Mouse (Mus musculus) stomach, embryonic 15.5 days (tissue): ENCODE measurements at regions not wholly inside any gene's neighbourhood (a gene's known extent, or its start where the extent isn't known, plus 50 kb on each side); places are given as distances from the start of the nearest gene placed in this dataset.

Source experiments
- ATAC-seq: fragments of 200-750 bp; cut with Nextera tagmentation; 2 replicates; pipeline ENCODE4 v1.8.0; 2017; ENCODE audit warnings: low read depth, moderate number of reproducible peaks, moderate TSS enrichment; ENCODE audit not compliant: insufficient read depth, low FRiP score
- H3K27ac ChIP-seq: fragments of 300-500 bp; sonication (generic); 2 replicates; pipeline ENCODE4 v1.5.1; 2015; ENCODE audit warnings: mild to moderate bottlenecking, inconsistent platforms
- H3K27me3 ChIP-seq: fragments of 300-500 bp; sonication (generic); replicated peaks from 2 replicates; pipeline ENCODE4 v1.6.1; 2015; ENCODE audit warnings: inconsistent platforms
- H3K36me3 ChIP-seq: fragments of 300-500 bp; sonication (generic); 2 replicates; pipeline ENCODE4 v1.6.1; 2015; ENCODE audit warnings: inconsistent platforms
- H3K4me1 ChIP-seq: fragments of 300-500 bp; sonication (generic); 2 replicates; pipeline ENCODE4 v1.6.1; 2015; ENCODE audit warnings: inconsistent platforms
- H3K4me2 ChIP-seq: fragments of 300-500 bp; sonication (generic); 2 replicates; pipeline ENCODE4 v1.6.1; 2015; ENCODE audit warnings: mild to moderate bottlenecking, inconsistent platforms
- H3K4me3 ChIP-seq: fragments of 300-500 bp; sonication (generic); replicated peaks from 2 replicates; pipeline ENCODE4 v1.5.1; 2015; ENCODE audit warnings: inconsistent platforms
- H3K9ac ChIP-seq: fragments of 300-500 bp; sonication (generic); 2 replicates; pipeline ENCODE4 v1.6.1; 2015; ENCODE audit warnings: inconsistent platforms
- H3K9me3 ChIP-seq: fragments of 300-500 bp; sonication (generic); 2 replicates; pipeline ENCODE4 v1.6.1; 2016; ENCODE audit warnings: inconsistent platforms
- WGBS: fragments of 180-500 bp; shearing (Covaris S2); methylation state at CpG from one replicate; pipeline ENCODE4 v1.1.7; 2015; 5-methylcytosine and 5-hydroxymethylcytosine counted together

DNA sequence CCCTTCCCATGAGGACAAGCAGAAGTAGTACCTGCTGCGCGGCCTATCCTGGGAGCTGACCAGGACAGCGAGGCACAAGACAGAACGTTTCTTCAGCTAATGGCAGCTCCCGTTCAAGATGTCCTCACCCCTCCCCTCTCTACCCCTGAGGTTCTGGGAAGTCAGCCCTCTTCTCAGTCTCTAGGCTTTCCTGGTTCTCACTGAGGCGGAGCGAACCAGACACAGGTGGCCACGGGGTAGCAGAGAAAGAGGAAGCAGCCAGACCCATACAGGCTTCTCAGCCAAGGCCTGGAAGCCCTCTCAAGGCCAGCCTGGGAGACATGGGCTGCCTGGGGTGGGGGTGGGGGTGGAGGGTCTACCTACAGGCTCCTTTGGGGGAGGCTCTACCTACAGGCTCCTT is 78.5 kb upstream of the Sertad2 start:
- no peaks in the 10 kb centered on the region for H3K36me3 ChIP-seq
- no peak for ATAC-seq
- H3K4me1 ChIP-seq, result peaks cover 9% of the 10 kb centered on the region; the same call in 1 of the 2 replicates
- H3K9ac ChIP-seq, result no peak overlapping the region
- no peak overlapping the region for H3K4me2 ChIP-seq
- H3K27ac ChIP-seq, result no peak overlapping the region
- H3K4me3 ChIP-seq, result no peak overlapping the region
- 76% methylated on average over 8 of the region's 8 CpGs for WGBS
- no peaks in the 10 kb centered on the region for H3K9me3 ChIP-seq
- no peaks in the 10 kb centered on the region for H3K27me3 ChIP-seq

DNA sequence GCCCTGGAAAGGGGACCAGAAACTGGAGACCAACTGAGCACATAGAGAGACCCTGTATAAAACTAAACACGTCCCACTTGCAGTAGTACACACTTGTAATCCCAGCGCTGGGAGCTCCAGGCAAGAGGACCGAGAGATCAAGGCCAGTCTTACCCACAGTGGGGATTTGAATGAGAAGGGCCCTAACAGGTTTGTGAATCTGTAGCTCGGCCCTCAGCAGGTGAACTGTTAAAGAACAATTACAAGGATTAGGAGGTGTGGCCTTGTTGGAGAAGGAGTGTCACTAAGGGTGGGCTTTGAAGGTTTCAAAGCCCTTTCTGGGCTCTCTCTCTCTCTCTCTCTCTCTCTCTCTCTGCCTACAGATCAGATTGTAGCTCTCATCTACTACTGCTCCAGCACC is 76.5 kb upstream of the Sertad2 start:
- H3K9ac ChIP-seq, result no peak overlapping the region
- no peaks in the 10 kb centered on the region for H3K4me1 ChIP-seq
- H3K4me3 ChIP-seq, result no peak overlapping the region
- WGBS, result 49% methylated on average over 4 of the region's 4 CpGs
- H3K4me2 ChIP-seq, result no peak overlapping the region
- H3K9me3 ChIP-seq, result no peaks in the 10 kb centered on the region
- ATAC-seq, result no peak
- no peaks in the 10 kb centered on the region for H3K27me3 ChIP-seq
- H3K27ac ChIP-seq, result no peak overlapping the region
- H3K36me3 ChIP-seq, result no peaks in the 10 kb centered on the region

DNA sequence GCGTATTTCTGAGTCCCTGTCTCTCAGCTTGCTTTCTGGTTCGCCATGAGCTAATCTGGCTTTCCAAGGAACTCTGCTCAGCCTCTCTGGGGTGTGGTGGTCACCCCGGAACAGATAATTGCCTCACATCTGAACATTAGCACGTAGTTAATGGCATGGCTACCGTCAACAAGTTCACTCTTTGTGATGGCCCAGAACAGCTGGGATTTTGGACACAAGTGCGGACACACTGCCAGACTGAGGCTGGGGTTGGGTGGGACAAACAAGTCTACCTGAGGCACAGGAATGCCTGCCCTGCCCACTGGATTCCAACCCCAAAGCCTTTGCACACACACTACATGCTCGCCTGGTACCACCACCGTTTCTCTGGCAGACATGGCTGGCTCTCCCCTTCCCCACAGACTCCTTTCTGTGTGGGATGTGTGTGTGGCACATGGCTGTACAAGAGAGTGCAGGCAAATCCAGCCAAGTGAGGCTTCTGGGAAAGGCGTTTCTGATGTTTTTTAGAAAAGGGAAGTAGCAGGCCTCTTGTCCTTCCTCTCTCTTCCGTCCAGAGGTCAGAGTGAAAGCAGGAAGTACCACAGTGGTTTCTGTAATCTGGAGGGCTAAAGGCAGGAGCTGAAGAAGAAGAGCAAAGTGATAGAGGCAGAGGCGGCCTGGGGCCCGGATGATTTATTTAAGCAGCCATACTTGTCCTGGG is 74.6 kb upstream of the Sertad2 start:
- H3K27ac ChIP-seq, result no peak overlapping the region
- WGBS, result 72% methylated on average over 12 of the region's 12 CpGs

DNA sequence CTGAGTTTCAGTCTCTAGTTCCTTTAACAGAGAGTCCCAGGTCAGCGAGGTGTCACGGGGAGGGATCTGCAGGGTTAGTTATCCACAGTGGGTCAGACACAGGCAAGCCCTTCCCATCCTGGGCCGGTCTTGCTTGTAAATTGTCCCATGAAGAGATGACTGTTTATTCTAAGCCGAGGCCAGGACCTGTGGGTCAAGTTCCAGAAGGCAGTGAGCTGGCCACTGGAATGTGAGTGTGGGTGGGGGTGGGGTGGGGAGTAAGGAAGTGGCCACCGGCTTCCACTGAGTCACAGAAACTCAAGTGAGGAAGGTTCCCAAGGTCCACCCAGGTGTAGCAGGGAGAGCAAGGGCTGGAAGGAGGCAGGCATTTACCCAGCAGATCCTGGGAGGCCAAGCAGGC is 73.7 kb upstream of the Sertad2 start:
- no peaks in the 10 kb centered on the region for H3K9me3 ChIP-seq
- ATAC-seq, result peak; percentile 18; the same call in 1 of the 2 replicates
- H3K4me2 ChIP-seq, result no peak overlapping the region
- WGBS, result 16% methylated on average over 5 of the region's 5 CpGs
- H3K4me1 ChIP-seq, result no peaks in the 10 kb centered on the region
- no peaks in the 10 kb centered on the region for H3K27me3 ChIP-seq
- no peaks in the 10 kb centered on the region for H3K36me3 ChIP-seq
- no peak overlapping the region for H3K4me3 ChIP-seq
- H3K9ac ChIP-seq, result no peak overlapping the region
- no peak overlapping the region for H3K27ac ChIP-seq

More for the DNA sequence above, 74.6 kb upstream of the Sertad2 start:
- no peaks in the 10 kb centered on the region for H3K36me3 ChIP-seq
- no peaks in the 10 kb centered on the region for H3K27me3 ChIP-seq
- H3K4me3 ChIP-seq, result no peak overlapping the region
- no peak overlapping the region for H3K9ac ChIP-seq
- H3K4me2 ChIP-seq, result no peak overlapping the region
- no peak for ATAC-seq
- H3K9me3 ChIP-seq, result no peaks in the 10 kb centered on the region
- H3K4me1 ChIP-seq, result no peaks in the 10 kb centered on the region

DNA sequence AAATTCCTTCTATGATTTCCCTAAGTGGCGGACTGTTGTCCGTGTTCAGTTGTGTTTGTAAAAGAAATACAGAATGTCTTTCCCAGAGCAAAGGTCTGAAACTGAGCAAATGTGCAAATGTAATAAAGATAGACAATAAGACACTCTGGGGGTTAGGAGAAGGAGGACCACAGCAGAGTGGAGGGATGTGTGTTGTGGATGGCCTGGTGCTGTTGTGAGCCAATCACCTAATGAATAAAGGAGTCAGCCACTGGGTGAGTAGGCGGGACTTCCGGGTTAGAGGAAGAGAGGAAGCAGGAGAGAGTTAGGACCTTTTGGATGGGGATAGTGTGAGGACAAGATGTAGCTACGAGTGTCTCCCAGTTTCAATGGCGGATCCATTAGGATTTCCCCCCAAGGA is 72.7 kb upstream of the Sertad2 start:
- Histone ChIP-seq H3K9ac (no peak overlapping the region), H3K36me3 (no peaks in the 10 kb centered on the region), H3K9me3 (no peaks in the 10 kb centered on the region), H3K4me1 (no peaks in the 10 kb centered on the region), H3K4me3 (no peak overlapping the region), H3K27ac (no peak overlapping the region), H3K27me3 (no peaks in the 10 kb centered on the region), H3K4me2 (no peak overlapping the region)
- 80% methylated on average over 6 of the region's 6 CpGs for WGBS
- ATAC-seq, result no peak

DNA sequence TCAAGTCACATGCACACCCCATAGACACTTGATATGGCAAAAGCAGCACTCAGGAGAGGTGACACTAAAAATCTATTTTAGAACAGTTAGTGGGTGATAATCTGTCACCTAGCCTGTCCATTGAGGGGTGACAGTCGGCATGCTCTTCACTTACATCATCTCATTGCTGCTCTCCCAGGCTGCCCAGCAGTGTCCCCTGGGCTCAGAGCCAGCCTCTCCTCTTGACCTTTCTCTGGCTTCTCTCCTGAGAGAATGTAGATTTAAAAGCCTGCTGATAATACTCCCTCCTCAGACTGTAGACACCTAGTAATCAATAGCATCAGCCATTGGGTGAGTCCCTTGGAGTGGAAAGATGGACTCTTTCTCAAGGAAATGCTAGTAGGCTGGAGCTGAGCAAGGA is 70.7 kb upstream of the Sertad2 start:
- 65% methylated on average over 1 of the region's 1 CpGs for WGBS
- Histone ChIP-seq H3K4me3 (no peak overlapping the region), H3K4me1 (peaks cover 6% of the 10 kb centered on the region; the same call in 1 of the 2 replicates), H3K9ac (no peak overlapping the region), H3K27me3 (no peaks in the 10 kb centered on the region), H3K36me3 (no peaks in the 10 kb centered on the region), H3K27ac (no peak overlapping the region), H3K4me2 (no peak overlapping the region), H3K9me3 (no peaks in the 10 kb centered on the region)
- ATAC-seq, result no peak

DNA sequence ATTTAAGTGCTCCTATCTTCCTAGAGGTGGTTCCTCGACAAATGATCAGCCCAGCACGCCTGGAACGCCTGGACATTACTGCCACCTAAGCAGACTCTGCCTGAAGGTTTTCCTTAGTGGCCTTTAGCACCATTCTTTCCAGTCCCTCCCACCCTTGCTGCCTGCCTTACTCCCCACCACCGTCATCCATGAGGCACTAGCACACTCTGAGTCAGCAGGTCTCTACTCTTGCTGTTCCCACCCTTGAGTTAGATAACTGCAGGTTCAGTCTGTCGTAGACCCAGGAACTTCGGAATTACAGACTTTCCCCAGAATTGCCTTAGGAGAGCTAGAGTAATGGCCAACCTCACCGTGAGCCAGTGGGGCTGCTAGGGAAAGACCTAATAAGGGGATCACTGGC is 67.4 kb upstream of the Sertad2 start:
- ATAC-seq, result no peak
- H3K4me2 ChIP-seq, result no peak overlapping the region
- H3K27ac ChIP-seq, result no peak overlapping the region
- peaks cover 9% of the 10 kb centered on the region; the same call in 1 of the 2 replicates for H3K4me1 ChIP-seq
- H3K36me3 ChIP-seq, result no peaks in the 10 kb centered on the region
- no peaks in the 10 kb centered on the region for H3K27me3 ChIP-seq
- H3K9me3 ChIP-seq, result no peaks in the 10 kb centered on the region
- WGBS, result 77% methylated on average over 7 of the region's 7 CpGs
- no peak overlapping the region for H3K4me3 ChIP-seq
- H3K9ac ChIP-seq, result no peak overlapping the region

DNA sequence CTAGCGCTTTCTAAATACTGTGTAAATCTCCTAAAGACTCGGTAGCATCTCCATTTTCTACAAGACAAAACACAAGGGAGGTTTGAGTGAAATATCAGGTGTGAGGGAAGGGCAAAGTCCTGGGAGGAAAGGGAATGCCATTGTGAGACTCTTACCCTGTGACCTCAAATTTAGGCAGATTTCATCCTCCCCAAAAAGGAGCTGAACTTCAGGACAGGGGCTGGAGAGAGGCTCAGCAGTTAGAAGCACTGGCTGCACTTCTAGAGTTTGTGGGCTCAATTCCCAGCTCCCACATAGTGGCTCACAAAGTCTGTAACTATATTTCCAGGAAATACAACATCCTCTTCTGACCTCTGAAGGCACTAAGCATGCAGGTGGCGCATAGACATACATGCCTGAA is 66.6 kb upstream of the Sertad2 start:
- H3K27me3 ChIP-seq, result no peaks in the 10 kb centered on the region
- ATAC-seq, result no peak
- H3K9me3 ChIP-seq, result no peaks in the 10 kb centered on the region
- no peak overlapping the region for H3K9ac ChIP-seq
- peaks cover 9% of the 10 kb centered on the region; the same call in 1 of the 2 replicates for H3K4me1 ChIP-seq
- no peak overlapping the region for H3K4me2 ChIP-seq
- WGBS, result 90% methylated on average over 3 of the region's 3 CpGs
- no peak overlapping the region for H3K4me3 ChIP-seq
- H3K27ac ChIP-seq, result no peak overlapping the region
- no peaks in the 10 kb centered on the region for H3K36me3 ChIP-seq

DNA sequence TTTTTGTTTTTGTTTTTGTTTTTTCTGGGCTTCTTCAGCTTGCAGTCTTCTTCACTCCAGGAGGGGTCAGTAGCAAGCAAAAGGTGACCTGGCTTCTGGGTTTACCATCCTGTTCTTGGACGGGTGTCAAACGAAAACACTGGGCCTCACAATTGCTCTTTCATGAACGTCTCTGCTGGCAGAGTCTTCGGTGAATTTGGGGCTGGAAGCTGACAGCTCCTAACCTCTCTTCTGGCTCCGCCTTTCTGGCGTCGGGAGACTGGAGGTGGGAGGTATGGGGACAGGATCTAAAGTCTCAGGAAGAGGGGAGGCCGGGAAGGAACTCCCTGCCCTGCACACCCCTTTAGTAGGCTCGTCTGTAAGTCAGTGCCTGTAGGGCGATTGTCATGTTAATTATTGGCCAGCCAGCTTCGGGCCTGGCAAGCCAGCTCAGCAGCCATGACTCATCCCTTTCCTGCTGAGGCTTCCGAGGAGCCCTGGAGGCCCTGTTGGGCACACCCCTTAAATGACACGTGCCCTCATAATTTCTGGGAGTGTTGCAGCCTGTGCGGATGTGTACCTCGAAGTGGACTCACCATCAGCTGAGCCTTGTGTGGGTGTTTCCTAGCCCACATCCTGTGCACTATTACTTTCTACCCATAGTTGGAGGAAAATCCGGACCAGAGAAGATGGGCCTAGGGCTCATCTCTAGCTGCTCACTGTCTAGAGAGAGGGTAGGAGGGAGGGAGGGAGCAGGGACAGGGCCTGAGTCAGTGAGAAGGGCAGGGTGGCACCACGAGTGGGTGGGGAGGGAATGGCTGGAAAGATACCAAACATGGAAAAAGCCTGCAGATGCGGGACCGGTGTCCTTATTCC is 65.6 kb upstream of the Sertad2 start:
- Histone ChIP-seq H3K4me2 (peak overlapping the region; percentile 46), H3K9me3 (no peaks in the 10 kb centered on the region), H3K36me3 (no peaks in the 10 kb centered on the region), H3K4me3 (no peak overlapping the region), H3K27ac (peak overlapping the region; percentile 71), H3K4me1 (peaks cover 9% of the 10 kb centered on the region; the same call in 1 of the 2 replicates), H3K27me3 (no peaks in the 10 kb centered on the region), H3K9ac (no peak overlapping the region)
- ATAC-seq, result peak; percentile 87
- 19% methylated on average over 19 of the region's 19 CpGs for WGBS

DNA sequence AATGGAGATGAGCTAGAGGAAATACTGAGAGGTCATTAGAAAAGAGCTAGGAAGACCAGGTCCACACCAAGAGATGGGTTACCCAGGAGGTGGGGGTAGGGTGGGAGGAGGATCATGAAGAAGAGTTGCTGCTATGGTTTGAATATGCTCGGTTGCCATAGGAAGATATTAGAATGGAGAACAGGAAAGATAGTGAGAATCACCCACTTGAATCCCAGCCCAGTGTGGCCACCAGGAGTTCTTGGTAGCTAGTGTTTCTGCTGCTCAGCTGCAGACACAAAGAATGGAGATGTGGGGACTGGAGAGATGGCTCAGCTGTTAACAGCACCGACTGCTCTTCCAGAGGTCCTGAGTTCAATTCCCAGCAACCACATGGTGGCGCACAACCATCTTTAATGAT is 62.4 kb upstream of the Sertad2 start:
- Histone ChIP-seq H3K27me3 (no peaks in the 10 kb centered on the region), H3K27ac (no peak overlapping the region), H3K9me3 (no peaks in the 10 kb centered on the region), H3K36me3 (no peaks in the 10 kb centered on the region), H3K4me3 (no peak overlapping the region), H3K4me2 (no peak overlapping the region), H3K9ac (no peak overlapping the region), H3K4me1 (peaks cover 9% of the 10 kb centered on the region; the same call in 1 of the 2 replicates)
- no peak for ATAC-seq
- 90% methylated on average over 3 of the region's 3 CpGs for WGBS

DNA sequence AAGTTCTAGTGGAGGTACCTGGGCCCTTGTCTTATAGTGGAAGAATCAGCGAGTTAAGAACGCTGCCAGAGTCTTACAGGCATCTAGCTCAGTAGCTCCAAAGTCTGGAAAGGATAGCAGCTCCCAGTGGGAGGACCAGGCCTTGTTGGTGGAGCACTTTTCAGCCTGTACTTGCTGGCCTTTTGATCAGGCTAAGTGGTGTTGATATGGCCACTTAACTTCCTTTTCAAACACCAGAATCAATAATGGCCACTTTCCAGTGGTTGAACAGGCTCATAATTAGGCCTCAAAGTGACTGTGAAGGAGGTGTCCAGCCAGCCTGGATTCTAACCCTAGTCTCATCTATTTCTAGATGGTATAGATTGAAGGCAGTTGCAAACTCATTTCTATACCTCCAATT is 57.7 kb upstream of the Sertad2 start:
- Histone ChIP-seq H3K4me2 (no peak overlapping the region), H3K9ac (no peak overlapping the region)

More for the DNA sequence above, 57.7 kb upstream of the Sertad2 start:
- no peak for ATAC-seq
- H3K27me3 ChIP-seq, result no peaks in the 10 kb centered on the region
- H3K9me3 ChIP-seq, result no peaks in the 10 kb centered on the region
- no peak overlapping the region for H3K4me3 ChIP-seq
- H3K36me3 ChIP-seq, result no peaks in the 10 kb centered on the region
- H3K27ac ChIP-seq, result no peak overlapping the region
- no peaks in the 10 kb centered on the region for H3K4me1 ChIP-seq
- 89% methylated on average over 2 of the region's 2 CpGs for WGBS
